Mouse (Mus musculus) erythroblast, embryonic 14.5 days (primary cell): Measurements from ENCODE around the gene Grip1.

ENCODE experiments used
- GATA1 ChIP-seq: IDR thresholded peaks from 2 replicates; pipeline ENCODE4 v1.6.1; 2012; ENCODE audit warnings: low read length, inconsistent platforms, mixed read lengths
- TAL1 ChIP-seq: IDR thresholded peaks from 3 replicates; pipeline ENCODE4 v1.6.1; 2012; ENCODE audit warnings: low read length, inconsistent platforms, mixed read lengths

GRCm38 (mm10) chr10:120115249-120115648 lies 661.6 kb downstream of the Grip1 start:
- no peak for TF ChIP-seq TAL1
- TF ChIP-seq GATA1: no peak
